Mouse (Mus musculus): Measurements from ENCODE around the gene Pfdn4.

DNA sequence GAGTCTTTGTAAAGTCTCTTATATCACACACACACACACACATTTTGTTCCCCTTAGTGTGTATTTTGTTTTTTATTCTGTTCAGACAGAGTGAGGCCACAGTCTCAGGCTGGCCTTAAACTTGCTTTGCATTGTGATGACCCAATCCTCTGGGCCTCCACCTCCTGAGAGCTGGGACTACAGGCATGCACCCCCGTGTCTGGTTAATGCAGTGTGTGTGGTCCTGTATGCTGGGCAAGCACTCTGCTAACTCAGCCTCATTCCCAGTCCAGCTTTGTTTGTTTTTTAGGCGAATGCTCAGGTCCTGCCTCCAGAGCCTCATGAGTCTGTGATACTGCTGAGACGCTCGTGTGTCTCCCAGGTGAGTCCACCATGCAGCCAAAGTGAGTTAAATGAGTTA, 51.8 kb downstream of the Pfdn4 start:
- TF ChIP-seq CTCF (IDR thresholded peaks at IDR 0.05; ENCODE audit: borderline replicate concordance, extremely low read depth, insufficient read depth, insufficient read length) (no peak), POLR2A (IDR thresholded peaks at IDR 0.05; ENCODE audit: borderline replicate concordance, extremely low read depth, insufficient read depth, insufficient read length, poor library complexity, severe bottlenecking) (no peak)
